Mouse (Mus musculus): ENCODE measurements at regions not wholly inside any gene's neighbourhood (a gene's known extent, or its start where the extent isn't known, plus 50 kb on each side); places are given as distances from the start of the nearest gene placed in this dataset.

- TF ChIP-seq CTCF (IDR thresholded peaks at IDR 0.05) = no peak
- TF ChIP-seq POLR2A (IDR thresholded peaks at IDR 0.05; ENCODE audit: insufficient read depth, low read depth, low read length) = no peak
- TF ChIP-seq EP300 (IDR thresholded peaks at IDR 0.05; ENCODE audit: insufficient read depth, low read depth, low read length) = no peak
These were observed 120.7 kb upstream of the Diaph3 start for GRCm38 (mm10) chr14:87261726-87262125.

All from heart, adult 2 months (tissue).